Mouse (Mus musculus) thymus, postnatal 25 days (tissue): Measurements from ENCODE around the gene Acadvl.

Experiments
- DNase-seq: peaks from one replicate; pipeline ENCODE4 v3.0.0; 2022

The Acadvl gene

DNA sequence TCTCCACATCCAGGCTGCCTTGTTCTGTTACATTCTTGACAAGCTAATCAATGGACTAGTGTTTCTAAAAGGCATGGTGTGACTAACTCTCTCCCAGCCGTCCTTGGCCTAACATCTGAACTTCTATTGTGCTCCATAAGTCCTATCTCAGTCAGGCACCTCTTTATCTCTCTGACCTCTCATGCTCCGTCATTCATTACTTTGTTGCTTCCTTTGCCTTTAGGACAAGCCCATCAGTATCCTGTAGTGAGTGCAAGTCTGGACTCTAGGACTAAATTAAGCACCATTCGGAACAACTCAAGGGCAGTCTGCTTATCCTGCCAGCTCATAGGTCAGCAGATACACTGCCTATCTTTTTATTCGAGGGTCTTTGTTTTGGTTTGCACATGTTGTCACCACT, 38.9 kb downstream of the Acadvl start:
- DNase-seq, result no peak

DNA sequence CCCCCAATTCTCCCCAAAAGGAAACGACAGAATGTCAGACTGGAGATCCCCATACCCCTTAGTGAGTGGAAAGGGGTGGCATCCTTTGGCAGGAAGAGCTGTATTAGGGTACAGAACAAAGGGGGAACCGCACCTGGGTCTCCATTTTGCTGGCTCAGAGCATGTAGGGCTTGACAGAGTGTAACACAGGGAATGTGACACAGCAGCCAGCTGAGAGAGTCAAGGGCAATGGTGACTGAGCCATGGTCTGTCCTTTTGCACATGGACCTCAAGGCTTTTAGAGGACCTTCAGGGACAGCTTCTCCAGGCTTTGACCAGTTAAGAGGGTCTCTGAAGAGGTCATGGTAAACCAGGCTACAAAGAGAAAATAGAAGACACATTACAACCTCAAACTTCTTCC, 40.3 kb downstream of the Acadvl start:
- DNase-seq, result no peak

DNA sequence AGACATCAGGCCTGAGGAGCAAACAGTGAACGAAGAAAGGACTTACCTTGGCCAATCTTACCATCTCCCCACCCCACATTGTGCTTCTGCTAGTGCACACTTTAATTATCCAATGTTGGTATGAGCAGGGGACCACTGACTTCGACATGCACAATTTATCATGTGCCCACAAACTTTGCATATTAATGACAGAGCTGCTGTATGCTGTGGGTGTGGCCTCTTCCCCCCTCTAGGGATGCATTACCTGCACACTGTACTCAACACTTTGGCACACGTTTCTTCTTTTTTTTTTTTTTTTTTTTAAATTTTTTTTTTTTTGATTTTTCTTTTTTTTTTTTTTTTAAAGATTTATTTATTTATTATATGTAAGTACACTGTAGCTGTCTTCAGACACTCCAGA, 44.4 kb downstream of the Acadvl start:
- no peak for DNase-seq

DNA sequence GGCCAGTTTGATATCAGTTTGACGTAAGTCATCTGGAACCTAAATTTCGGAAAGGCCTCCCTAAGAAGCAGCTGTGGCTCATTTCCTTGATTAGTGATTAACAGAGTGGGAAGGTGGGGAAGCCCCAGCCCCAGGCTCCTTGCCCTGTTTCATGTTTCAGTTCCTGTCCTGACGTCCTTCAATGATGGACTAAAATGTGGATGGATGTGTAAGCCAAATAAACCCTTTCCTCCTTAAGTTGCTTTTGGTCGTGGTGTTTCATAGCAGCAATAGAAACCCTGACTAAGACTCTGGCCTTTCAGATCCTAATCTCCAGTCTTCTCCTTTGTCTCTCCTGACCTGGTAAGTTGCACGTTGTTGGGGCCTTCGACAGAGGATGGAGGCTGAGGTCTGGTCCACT, 45.0 kb downstream of the Acadvl start:
- DNase-seq, result no peak

DNA sequence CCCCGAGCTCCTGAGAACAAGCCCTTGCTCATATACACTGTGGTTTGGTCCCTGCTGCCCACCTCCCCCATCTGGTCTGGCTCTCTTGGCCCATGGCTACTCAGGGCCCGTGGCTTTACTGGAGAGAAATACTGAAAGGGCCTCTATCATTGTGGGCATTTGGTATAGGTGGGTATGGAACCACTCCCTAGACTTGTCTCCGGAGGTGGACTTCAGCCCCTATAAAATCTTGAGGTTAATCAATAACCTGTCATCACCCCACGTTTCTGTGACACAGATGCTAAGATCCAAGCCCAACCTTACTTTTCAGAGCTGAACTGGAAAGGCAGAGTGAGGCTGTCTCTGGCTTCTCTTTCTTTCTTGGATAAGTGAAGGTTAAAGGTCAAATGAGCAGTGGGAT, 46.4 kb downstream of the Acadvl start:
- no peak for DNase-seq

DNA sequence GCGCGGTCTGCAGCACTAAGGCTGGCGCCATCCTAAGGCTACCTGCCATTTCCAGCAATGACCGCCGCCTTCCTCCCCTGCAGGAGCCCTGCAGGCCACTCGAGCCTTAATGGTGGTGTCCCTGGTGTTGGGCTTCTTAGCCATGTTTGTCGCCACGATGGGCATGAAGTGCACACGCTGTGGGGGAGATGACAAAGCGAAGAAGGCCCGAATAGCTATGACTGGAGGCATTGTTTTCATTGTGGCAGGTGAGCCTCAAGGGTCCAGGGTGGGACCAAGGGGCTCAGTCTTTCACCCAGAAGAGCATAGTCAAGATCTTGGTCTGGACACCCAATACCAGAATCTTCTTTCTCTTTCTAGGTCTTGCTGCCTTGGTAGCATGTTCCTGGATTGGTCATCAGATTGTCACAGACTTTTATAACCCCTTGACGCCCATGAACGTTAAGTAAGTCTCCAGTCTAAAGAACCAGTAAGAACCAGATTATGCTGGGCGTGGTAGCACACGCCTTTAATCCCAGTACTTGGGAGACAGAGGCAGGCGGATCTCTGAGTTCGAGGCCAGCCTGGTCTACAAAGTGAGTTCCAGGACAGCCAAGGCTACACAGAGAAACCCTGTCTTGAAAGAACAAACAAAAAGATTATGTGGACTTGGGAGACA, 48.2 kb downstream of the Acadvl start:
- DNase-seq, result no peak

DNA sequence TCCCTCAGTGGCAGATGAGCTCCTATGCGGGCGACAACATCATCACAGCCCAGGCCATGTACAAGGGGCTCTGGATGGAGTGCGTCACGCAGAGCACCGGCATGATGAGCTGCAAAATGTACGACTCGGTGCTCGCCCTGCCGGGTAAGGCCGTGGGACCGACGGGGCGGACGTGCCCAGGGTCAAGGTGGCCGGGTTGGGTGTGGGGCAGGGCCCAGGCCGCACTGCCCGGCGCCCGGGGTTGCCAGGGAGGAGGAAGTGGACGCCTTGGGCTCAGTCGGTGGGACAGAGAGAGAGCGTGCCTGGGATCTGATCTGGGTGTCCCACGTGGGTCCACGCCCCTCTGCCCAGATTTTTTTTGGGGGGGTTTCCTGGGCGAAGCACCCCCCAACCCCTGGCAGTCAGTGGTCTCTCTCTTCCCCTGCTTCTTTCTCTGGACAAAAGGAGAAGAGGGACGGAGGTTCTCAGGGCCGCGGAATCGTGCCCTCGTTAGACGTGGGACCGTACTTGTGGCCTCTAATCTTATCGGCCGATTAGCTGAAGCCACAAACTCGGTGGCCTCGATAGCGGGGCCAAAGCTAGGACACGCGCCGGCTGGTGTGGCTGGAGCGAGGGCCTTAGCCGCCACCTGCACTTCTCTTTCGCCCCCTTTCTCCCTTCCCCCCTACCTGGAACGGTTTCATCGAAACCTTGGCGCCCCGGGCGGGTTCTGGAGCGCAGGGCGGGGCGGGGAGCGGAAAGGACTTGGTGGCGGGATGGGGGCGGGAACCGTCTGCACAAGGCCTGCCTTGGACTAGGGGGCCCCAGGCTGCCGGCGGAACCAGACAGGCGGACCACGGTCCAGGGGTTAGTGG, 49.0 kb downstream of the Acadvl start:
- no peak for DNase-seq

DNA sequence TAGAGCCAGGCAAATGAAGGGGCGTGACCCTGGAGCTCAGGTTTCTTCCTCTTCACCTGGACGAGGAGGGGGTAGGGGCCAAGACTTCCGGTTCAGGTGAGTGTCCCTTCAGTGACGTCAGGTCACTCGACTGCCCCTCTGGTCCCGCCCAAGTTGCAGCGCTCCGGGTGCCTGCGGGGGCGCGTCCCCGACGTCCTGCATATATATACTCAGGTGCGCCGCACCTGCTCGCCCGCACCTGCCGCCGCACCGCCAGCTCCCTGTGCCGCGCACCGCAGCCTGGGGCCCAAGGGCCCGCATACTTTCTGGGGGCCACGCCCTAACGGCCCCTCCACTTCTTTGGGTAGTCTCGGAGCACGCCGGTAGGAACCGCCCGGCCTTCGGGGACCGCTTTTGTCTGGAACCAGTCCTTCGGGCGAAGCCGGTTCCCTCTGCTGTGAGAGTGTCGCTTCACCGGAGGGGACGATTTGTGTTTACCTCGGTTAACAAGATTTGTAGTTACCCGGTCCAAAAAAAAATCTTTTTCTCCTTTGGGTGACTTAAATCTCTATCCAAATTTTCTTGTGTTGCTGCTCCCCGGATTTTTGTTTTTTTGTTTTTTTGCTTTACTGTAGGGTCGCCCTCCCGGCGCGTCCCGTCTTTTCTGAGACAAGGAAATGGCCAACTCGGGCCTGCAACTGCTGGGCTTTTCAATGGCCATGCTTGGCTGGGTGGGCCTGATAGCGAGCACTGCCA, 49.8 kb downstream of the Acadvl start:
- no peak for DNase-seq

DNA sequence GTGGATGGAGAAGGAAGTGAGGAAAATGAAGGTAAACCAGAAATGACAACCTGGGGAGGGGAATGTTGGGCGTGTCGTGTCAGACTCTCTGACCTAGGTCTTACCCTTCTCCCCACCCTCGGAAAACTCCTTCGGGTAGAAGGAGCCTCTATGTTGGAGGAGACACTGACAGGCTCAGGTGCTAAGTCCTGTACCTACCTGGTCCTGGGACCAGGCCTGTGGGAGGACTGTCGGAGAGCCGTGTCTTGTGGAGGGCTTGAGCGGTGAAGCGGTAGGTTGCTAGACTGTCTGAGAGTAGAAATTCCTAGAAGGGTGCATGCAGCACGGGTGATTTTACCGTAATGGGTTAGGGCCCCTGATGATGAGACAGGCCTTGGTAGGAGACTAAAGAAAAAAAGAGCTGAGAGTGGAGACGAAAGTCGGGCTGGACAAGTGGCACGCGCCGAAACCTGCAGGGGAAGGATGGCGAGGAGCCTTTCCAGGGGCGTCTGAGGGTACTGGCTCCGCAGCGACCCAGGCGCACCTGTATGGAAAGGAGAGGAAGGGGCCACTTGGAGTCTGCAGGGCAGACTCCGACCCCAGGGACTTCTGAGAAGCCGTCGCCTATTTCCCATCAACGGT, 50.5 kb downstream of the Acadvl start, which contains the start of gene Cldn7:
Cldn7 (plus strand) TSS at position 130 of the 621 bp plus-strand sequence.
- DNase-seq, result no peak

DNA sequence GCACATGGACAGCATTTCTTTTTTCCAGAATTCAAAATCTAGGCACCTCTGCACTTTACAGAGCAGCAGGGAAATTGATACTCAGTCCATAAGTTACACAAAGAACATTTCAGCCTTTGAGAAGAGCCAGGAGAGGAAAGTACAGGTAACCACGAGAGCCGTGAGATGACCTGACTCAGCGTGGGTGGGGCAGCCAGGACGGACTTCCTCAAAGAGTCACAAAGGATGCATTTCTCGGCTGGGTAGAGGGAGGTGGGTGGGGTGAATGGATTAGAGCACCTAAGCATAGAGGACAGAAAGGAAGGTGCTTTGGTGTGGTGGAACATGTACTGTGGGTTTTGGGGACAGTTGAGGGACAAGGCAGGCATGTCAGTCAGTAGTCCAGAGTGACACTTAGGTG, 53.4 kb downstream of the Acadvl start:
- DNase-seq, result no peak

DNA sequence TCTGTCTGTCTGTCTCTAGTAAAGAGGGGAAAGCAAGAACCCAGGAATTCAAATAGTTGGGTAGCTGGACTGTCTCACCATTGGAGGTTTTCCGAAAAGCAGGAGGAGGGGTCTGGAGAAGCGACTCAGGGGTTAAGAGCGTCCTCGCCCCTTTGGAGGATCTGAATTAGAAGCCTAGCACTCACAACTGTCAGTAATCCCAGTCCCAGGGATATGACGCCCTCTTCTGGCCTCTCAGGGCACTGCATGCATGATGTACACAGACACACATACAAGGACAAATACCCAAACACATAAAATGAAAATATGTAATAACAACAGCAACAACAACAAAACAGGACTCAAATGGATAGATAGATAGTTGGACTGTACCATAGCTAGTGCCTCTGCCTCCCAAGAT, 54.6 kb downstream of the Acadvl start:
- DNase-seq, result no peak
